Mouse (Mus musculus) cerebellum, adult 18-20 months (tissue): Measurements from ENCODE around the gene Slpi.

Experiments used
- DNase-seq, 2 experiments: peaks; one replicate each; pipeline ENCODE4 v3.0.0; 2021

The Slpi gene

DNA sequence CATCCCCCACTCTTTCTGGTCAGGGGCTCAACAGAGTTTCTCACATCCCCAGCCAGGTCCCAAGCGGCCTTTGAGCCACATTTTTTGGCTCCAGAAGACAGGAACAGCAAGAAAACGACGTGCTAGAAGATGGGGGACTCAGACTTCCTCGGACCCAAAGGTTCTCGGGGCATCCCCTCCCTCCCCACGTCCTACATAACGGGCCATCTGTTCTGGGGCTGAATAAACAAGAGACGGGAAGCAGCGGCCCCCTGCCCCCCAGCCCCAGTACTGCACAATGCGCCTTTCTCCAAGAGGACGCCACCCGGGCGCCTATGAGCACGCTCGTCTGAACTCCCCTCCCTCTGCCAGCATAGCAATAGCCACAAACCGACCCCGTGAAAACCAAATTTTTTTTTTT, at the start of gene Slpi:
Gene Slpi, minus strand, starts transcription at position 76 of the 400 bp plus-strand sequence.
- DNase-seq = peak in 1 of 2 experiments; percentile 23

DNA sequence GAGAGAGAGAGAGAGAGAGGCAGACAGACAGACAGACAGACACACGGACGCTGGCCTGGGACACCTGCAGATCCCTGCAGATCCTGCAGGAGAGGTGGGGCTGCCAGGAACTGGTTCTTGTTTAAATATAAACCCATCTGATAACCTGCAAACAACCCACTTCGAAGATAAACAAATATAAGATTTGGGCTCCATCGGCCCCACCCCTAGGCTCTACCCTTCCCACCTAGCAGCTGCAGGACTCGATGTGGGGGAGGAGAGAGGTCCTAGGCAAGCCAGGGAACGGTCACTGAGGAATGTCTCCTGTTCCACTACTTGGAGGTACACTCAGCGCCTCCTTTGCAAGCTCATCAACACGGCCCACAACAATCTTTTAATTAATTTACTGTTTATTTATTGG, 49.4 kb upstream of the Slpi start:
- DNase-seq = no peak

DNA sequence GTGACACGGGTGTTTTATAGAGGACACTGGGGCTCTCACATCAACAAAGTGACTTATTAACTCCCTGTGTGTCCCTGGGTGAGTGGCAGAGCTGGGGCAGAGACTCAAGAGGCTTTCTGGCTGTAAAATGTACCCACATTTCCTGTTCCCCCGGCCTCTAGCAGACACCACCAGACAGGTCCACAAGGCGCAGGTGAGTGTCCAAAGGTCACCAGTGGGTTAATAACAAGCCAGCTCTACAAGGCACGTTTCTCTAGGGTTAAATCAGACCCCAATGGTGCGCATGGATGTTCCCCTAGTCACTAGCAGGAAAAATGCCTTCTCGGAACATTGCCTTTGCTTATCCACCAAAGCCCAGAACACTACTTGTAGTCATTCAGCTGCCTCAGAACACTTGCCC, 48.8 kb upstream of the Slpi start:
- no peak for DNase-seq

DNA sequence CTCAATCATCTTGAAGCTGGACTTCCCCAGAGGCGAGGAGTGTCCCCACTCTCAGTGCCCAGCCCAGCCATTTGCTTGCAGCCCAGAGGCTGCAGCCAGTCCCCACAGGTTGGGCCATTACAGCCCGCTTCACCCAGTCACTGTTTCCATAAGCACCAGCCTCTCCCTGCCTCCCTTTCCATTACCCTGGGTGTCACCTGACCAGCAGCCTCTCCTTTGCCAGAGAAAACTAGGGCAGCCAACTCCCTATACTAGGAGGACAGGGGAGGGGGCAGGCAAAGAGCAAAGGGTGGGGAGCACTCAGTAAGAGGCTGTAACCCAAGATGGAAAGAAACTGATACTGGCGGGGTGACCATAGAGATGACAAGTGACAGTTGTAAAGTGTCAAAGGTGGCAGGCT, 48.1 kb upstream of the Slpi start:
- DNase-seq = peak in 1 of 2 experiments; percentile 16

DNA sequence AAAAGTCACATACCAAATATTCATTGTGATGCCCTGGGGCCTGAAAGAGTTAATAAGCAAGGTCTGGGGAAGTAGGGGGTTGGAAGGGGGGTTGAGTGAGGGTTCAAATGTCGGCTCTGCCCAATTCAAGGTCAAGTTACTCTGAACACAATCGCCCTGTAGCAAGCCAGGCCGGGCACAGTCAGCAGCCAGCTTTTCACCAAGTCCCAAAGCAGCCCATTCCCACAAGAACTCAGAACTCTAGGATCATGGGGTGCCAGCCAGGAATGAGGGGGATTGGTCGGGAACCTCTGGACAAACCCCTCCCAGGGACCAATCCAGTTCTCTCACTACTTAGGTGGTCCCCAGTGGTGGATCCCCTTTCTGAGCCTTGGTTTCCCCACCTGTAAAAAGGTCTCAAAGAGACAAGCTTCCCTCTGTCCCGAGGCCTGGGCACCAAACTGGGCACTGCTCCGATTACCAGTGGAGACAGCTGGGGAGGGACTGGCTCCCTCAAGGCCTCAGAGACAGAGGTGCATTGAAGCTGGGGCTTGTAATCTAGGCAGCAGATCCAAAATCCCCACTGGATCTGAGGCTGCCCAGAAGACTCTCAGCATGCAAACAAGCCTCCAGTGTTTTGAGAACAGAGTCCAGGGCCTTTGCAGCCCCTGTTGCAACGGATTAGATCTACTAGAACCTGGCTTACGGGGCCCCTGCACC, 47.5 kb upstream of the Slpi start:
- peak in 1 of 2 experiments; percentile 28 for DNase-seq

DNA sequence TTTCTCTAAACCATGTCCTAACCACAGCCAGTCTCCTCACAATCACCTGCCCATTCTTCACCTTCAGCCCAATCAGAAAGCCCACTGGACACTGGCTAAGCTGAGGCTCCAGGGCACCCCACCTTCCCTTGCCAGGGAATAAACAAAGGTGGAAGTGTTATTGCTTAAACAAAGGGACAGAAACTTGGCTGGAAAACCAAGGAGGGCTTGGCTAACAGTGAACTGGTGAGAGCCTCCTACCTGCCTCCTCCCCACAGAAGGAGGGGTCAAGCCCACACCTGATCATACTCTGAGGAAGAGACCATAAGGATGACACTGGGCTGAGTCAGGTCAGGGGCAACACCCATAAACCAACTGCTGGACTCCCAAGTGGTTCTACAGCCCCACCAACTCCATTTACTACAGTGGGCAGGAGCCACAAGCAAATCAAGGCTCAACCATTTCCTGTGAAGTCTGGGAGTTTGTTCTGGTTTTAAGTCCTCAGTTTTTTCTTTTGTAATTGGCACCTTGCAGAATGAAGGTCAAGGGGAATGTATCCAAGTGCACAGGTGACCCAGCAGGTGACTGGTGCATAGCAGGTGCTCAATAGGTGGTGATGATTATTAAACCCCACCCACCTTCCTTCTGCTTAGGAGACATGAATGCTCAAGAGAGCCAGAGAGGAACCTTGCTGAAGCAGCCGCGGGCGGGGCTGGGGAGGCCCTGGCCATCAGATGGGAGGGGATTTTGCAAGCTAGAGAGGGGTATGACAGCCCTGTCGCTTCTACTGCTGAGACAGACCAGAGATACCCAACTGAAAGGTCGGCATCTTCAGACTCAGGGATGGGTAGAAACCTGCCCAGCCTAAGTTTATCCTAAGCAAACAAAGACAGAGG, 46.6 kb upstream of the Slpi start:
- no peak for DNase-seq

DNA sequence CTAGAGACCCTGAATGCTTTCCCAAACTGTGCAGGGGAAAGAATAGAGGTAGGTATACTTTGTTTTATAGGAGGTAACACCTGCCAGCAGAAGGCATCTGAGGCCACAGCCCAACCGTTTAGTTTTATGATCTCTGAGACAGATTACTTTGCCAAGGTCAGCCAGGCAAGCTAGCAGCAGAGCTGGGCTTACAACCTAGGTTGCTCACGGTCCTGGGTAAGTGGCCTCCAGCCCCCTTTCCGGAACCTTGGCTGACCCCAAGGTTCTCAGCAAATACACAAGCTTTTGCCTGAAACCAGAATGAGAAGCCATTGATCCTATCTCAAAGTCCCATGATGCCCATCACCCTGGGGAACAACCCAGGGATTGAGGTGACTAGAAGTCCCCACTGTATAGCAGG, 45.8 kb upstream of the Slpi start:
- no peak for DNase-seq

DNA sequence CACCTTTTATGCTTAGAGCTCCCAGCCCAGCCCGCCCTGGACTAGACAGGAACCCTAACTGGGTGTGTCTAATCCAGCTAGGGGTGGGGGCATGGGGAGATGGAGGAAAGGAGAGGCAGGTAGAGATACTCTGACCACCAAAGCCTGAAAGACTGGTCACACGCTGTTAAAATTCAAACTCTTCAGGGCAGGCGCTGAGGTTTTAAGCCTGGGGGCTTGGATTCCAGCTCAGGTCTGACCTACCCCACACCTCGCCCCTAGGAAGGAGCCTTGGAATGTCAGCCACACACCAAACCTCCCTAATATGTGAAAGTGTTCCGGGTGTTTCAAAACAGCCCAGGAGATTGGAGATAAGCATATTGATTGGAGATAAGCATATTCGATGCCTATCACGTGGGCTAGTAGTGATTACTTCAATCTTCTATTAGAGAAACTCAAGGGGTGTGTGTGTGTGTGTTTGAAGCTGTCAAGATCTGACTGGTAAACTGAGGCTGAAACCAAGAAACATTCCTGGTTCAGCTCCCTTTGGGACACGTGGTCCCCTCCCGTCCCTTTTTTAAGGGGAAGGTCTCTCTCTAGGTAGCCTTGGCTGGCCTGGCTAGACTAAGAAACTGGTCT, 44.5 kb upstream of the Slpi start:
- no peak for DNase-seq

DNA sequence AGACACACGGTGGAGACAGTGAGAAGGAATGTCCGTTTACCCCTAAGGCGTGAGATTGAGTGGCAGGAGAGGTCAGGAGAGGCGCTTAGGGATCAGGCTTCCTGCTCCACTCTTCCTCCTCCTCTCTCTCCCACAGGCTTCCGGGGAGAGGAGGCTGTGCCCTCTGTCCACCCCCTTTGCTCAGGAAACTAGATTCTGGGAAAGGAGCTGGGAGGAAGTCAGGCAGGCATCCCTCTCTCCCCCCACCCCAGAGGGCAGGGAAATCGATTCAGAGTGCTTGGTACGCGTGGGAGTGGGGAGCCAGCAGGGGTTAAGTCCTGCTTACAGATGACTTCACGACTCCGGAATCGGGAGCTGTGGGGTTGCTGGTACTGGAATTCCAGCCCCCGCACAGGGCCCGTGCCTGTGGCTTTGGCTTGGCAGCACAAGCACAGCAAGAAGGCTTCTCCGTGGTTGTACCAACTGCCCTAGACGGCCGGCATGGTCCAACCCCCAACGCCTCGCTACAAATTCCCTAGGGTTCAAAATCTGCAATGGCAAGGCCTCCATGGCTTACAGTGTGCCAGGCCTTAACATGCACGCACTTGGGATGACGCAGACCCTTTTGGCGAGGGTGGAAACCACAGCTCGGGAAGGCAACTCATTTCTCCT, 43.8 kb upstream of the Slpi start:
- no peak for DNase-seq

DNA sequence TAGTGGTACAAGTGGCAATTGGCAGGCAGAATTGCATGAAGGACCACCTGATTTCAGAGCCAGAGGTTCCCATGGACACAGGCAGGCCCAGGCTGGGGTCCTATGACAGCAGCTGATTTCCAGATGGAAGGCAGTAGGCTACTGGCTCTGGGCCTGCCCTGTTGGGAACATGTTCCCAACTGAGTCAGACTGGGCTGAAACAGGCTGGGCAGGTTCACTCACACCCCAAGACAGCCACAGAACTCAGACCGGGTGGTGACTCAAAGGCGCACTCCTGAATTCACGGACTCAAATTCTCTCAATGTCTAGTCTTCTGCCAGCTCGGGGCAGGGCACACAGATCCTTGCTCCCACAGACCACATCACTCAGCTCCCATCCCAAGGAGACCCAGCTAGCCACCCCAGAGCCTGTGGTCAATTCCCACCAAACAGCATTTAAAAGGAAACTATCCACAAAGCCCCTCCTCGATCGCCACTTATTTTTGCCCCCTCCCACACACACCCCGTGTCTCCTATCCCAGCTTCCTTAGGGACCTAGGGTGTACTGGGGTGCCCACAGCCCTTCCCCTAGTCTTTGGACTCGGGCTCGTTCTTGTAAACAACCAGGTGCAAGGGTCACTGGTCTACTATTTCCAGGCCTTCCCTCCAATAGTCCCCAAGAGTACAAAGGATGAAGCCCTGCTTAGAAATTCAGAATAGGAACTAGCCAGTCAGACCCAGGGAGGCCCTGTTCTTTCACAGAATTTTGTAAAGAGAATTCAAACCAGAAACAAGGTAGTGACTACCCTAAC, 43.0 kb upstream of the Slpi start:
- DNase-seq = no peak

DNA sequence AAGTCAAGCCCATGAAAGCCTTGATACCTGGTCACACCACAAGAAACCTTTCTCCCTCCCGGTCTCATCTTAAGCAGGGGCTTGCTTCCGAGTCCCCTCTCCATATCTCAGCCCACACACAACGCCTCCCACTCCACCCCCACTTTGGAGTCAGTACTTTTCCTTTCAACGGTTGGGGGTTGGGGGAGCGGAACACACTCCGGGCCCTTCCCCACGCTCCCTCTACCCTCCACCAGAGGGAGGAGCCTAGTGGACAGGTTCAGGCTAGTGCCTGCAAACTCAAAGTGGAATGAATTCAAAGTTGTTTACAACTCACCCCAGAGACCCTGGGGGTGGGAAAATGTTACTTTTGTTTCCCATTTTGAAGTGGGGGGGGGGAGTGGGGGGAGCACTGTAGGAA, 41.8 kb upstream of the Slpi start:
- DNase-seq = no peak

DNA sequence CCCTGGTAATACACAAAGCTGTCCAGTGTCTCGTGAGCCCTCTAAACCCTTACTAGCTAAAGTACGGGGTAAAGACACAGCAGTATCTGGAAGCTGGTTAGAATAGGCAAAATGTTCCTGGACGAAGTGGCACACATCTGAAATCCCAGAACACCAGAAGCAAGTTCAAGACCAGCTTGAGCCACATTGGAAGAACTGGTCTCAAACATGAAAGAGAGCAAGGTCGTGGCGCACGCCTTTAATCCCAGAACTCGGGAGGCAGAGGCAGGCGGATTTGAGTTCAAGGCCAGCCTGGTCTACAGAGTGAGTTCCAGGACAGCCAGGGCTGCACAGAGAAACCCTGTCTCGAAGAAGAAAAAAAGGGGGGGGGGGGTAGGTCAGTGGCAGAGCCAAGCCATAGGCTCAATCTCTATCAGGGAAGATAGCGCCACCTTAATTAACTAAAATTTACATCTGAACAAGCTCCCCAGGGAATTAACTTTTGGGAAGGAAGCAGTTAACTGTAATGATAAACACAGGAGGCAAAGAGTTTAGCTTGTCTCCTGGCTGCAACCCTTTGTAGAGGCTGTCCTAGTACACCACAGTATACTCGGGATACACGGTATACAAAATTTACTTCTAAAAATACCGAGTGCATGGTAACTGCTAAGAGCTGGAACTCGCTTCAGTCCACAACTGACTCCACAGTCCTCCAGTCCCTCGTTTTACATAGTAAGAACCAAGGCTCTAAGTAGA, 41.2 kb upstream of the Slpi start:
- DNase-seq = no peak

DNA sequence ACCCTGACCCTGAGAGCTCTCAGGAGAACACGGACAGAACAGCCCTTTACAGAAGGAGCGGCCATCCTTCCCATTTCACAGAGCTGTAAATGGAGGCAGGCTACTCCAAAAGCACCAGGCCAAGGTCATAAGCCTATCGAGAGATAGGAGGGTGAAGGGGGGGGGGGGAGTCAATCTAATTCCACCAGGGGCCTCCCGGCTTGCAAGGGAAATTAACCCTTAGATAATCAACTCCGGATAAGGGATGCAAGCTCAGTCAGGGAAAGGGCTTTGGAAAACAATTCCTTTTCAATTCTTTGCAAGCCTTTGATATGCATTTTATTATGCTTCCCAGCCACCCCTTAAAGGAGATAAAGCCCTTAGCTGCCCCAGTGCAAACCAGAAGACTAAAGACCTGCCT, 39.6 kb upstream of the Slpi start:
- DNase-seq = no peak

DNA sequence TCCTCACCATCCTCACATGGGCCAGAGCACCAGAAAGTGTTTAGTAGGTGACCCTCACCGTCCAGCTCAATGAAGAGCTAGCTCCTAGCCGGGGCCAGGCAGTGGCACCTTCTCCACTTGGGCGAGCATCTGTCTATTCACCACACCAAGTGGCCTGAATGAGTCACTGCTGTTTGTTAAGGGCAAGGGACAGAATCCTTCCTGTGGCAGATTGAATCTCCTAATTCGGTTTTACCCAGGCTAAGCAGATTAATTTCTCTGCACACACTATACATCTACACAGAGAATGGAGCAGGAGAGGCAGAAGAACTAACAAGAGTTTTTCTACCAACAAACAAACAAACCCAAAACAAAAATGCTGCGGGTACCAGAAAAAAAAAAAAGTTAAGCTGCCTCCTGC, 38.1 kb upstream of the Slpi start:
- DNase-seq = no peak

DNA sequence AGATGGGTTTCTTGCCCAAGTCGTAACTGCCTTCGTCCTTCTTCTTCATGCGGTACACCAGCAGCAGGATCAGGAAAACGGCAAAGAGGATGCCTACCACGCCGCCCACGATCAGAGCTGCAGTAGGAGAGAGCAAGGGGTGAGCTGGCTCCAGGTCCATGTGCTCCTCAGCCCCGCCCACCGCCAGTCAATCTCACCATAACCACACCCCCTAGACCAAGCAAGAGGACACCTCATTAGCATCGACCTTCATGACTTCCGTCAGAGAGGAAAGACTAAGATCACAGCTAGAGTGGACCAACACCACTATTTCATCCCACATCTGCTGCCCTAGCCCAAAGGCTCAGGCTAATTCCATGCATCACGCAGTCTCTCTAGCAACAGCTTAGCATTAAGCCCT, 37.2 kb upstream of the Slpi start:
- no peak for DNase-seq

DNA sequence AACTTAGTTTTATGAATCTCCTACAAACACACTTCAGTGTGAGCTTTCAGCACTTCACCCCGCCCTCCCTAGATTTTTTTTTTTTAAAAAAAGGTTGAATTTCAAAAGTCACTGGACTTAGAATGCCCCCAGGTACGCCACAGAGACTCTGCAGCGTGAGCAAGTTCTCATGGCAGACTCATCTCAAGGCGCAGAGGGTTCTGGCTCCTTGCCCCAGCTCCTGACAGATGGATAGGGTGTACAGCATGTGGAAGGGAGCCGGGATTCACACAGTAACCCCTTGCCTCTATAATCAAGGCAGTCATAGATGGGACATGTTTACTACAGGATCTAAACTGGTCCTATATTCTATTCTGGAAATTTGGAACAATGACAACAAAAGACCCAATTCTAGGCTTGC, 36.5 kb upstream of the Slpi start:
- DNase-seq = no peak

DNA sequence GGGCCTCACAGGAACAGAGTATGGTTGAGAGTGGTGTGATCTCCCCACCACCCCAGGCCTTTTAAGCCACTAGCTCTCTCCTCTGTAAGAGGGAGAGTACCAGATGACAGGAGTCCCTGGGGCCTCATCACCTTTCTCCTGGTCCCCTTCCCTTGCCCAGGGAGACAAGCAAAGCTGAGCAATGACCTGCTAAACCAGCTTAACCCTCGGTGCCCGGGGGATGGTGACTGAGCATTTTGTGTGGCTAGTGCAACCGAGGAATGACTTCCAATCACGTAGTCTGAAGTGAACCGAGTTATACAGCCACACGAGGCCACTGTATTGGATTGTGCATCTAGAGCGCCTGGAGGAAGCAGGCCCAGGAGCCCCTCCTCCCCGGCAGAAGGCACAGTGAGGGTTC, 35.5 kb upstream of the Slpi start:
- no peak for DNase-seq

DNA sequence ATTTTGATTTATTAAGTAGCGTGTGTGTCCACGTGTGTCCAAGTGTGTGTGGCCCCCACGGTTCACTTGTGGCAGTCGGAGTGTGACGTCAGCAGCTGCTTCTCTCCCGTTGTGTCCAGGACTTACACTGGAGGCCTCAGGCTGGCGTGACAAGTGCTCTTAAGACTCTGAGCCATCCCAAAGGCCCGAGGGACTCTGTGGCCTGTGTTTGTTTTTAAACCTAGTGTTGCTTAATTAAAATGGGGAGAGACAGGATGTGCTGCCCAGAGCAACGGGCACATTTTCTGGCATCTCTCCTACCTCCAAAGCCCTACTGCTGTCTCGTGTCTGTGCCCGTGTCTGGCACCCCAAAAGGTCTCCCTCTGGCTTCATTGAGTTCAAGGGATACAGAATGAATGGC, 34.6 kb upstream of the Slpi start:
- DNase-seq = peak in 1 of 2 experiments; percentile 16

DNA sequence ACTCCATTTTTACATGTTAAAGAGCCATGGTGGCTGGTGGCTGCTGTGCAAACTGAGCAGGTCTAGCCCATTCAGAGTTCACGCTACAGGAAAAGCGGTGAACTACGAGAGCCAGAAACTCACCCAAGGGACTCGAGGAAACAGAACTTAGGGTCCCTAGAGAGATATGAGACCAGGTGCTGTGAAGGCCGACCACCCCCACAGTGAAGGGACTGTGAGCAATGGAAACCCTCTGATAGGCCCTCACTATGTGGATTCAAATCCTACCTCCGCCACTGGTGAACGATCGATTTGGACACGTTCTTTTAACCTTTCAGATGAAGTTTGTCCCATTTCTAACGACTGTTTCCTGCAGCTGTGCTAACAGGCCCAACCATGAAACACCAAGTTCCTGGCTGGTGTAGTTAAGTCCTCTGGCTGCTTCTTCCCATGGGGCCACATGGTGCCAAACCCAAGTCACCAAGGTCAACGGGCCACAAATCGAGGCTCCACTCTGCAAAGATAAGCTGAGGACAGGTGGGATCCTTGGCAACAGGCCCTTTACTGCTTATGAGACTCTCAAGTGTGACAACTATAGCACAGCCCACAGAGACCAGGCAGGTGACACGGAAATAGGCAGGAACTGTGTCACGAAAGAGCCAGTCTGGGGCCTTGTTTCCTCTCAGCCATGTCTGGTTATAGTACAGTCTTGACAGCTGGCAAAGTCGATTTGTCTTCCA, 33.9 kb upstream of the Slpi start:
- no peak for DNase-seq

DNA sequence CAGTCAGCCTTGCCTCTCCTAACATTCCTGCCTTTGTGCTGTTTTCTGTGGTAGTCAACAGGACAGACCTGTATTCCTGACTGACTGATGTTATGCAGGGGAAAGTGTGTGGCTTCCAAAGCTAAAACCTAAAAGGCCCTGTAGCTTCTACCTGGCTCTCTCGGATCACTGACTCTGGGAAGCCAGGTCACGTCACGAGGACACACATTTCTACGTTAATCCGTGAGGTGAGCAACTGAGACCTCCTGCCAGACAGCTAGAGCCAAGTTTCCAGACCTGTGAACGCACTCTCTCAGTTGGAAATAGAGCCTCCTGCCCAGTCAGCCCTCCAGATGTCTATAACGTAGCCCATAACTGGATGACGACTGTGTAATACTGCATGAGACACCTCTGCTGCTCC, 33.1 kb upstream of the Slpi start:
- DNase-seq = no peak

DNA sequence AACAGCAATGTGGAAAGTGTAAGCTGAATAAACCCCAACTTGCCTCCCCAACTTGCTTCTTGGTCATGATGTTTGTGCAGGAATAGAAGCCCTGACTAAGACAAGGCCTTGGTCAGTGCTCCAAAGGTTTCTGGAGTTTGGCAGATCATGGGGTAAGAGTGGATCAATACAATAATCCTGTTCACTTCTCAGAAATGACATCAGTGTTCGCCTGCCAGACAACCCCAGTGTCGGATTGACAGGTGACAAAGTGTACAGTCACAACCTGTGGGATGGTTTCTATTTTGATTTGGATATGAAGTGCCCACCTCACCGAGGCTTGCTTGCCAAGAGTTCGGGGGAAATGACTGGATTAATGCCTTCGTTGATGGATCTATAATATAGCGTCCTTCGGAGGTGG, 32.4 kb upstream of the Slpi start:
- no peak for DNase-seq
